Mouse (Mus musculus) stomach, embryonic 15.5 days (tissue): ENCODE results near the gene Cops9. TPM values are rescaled to one million over a fixed set of nuclear protein-coding genes. Genes with fewer than 3 reads are reported as not detected.

ENCODE experiments used
- polyA plus RNA-seq: library from polyadenylated mRNA; unstranded; fragments of >200 nt; fragmentation: Nextera tagmentation; extraction: Ambion mirVana; gene quantifications from 2 replicates; pipeline ENCODE4 v1.2.1, GENCODE M21; 2015

Gene Cops9
- polyA plus RNA-seq, 1 experiment from 2014 or later = 349 TPM

Other genes starting within 250 kb of the Cops9 start
- 253 and 295 TPM in 2 replicates for gene Ndufa10, start 168.1 kb downstream of the Cops9 start, polyA plus RNA-seq
- gene Olfr1416, start 156.9 kb downstream of the Cops9 start, polyA plus RNA-seq = not detected in 2 replicates
- not detected in 2 replicates for gene Olfr1415, start 145.9 kb downstream of the Cops9 start, polyA plus RNA-seq
- not detected in 2 replicates for gene Olfr1414, start 123.3 kb downstream of the Cops9 start, polyA plus RNA-seq
- gene Olfr1413, start 70.7 kb downstream of the Cops9 start, polyA plus RNA-seq = not detected in 2 replicates
- not detected in 2 replicates for gene Olfr1412, start 56.2 kb downstream of the Cops9 start, polyA plus RNA-seq
- not detected in 2 replicates for gene Olfr1411, start 47.6 kb downstream of the Cops9 start, polyA plus RNA-seq
- not detected in 2 replicates for gene Olfr1410, start 36.2 kb downstream of the Cops9 start, polyA plus RNA-seq
- gene Olfr12, start 24.2 kb downstream of the Cops9 start, polyA plus RNA-seq = not detected in 2 replicates
- gene Otos, start 6.9 kb upstream of the Cops9 start, polyA plus RNA-seq = 0.19 and 0.21 TPM in 2 replicates
- 48.7 TPM in 2 replicates for gene Gpc1, start 189.7 kb upstream of the Cops9 start, polyA plus RNA-seq